Mouse (Mus musculus): ENCODE measurements around the gene Ak3.

- TF ChIP-seq POLR2A (IDR thresholded peaks at IDR 0.05; ENCODE audit: low read depth, low read length): no peak
- no peak for TF ChIP-seq CTCF (IDR thresholded peaks at IDR 0.05; ENCODE audit: extremely low read depth, insufficient read depth, insufficient read length, insufficient replicate concordance)
Observed at GRCm38 (mm10) chr19:28989515-28989914, 58.2 kb downstream of the Ak3 start.
